Mouse (Mus musculus): ENCODE measurements at regions not wholly inside any gene's neighbourhood (a gene's known extent, or its start where the extent isn't known, plus 50 kb on each side); places are given as distances from the start of the nearest gene placed in this dataset.

- TF ChIP-seq CTCF (IDR thresholded peaks at IDR 0.05; ENCODE audit: low read depth) = no peak
- TF ChIP-seq EP300 (IDR thresholded peaks at IDR 0.05; ENCODE audit: low read depth) = no peak
Observed at GRCm38 (mm10) chr7:79534381-79534780, 68.2 kb upstream of the Polg start.

Data from liver, embryonic 14.5 days (tissue).